Mouse (Mus musculus) ES-E14 (cell line): ENCODE measurements around the gene Tfip11. TPM values are rescaled to one million over a fixed set of nuclear protein-coding genes. Genes with fewer than 3 reads are reported as not detected.

Source experiments
- DNase-seq: peaks from one replicate; pipeline ENCODE4 v3.0.0-alpha.2; 2013; ENCODE audit warnings: low read depth, low spot score
- H3K27ac ChIP-seq: 2 replicates; pipeline ENCODE4 v1.5.1; 2012; ENCODE audit warnings: low read depth, mild to moderate bottlenecking, low read length, moderate library complexity, mixed read lengths; ENCODE audit not compliant: poor library complexity, insufficient read depth, severe bottlenecking
- H3K36me3 ChIP-seq: 2 replicates; pipeline ENCODE4 v1.6.1; 2012; ENCODE audit warnings: mild to moderate bottlenecking, low read length, moderate library complexity, mixed read lengths; ENCODE audit not compliant: control insufficient read depth, poor library complexity, insufficient read depth, severe bottlenecking
- H3K4me1 ChIP-seq, 2 experiments: fragments of 150-350 bp in 1 of 2; sonication (generic) in 1 of 2; 2 replicates each; pipeline ENCODE4 v1.6.1; 2012; ENCODE audit warnings: low read length in 2 of 2, mild to moderate bottlenecking in 1 of 2, mixed read lengths in 1 of 2; ENCODE audit not compliant: control insufficient read depth in 2 of 2, insufficient read depth in 2 of 2, poor library complexity in 1 of 2
- H3K4me3 ChIP-seq, 2 experiments: fragments of 150-350 bp in 1 of 2; sonication (generic) in 1 of 2; 2 replicates each; pipeline ENCODE4 v1.5.1; 2012; ENCODE audit warnings: low read length in 2 of 2, low read depth in 1 of 2, mild to moderate bottlenecking in 1 of 2, mixed read lengths in 1 of 2; ENCODE audit not compliant: insufficient read depth in 1 of 2, poor library complexity in 1 of 2, severe bottlenecking in 1 of 2
- H3K9ac ChIP-seq: 2 replicates; pipeline ENCODE4 v1.6.1; 2012; ENCODE audit warnings: low read depth, mild to moderate bottlenecking, low read length, mixed read lengths; ENCODE audit not compliant: poor library complexity, insufficient read depth, severe bottlenecking
- H3K9me3 ChIP-seq: fragments of 150-350 bp; sonication (generic); 2 replicates; pipeline ENCODE4 v1.6.1; 2012; ENCODE audit warnings: low read depth, mild to moderate bottlenecking, low read length; ENCODE audit not compliant: control insufficient read depth, insufficient read depth
- CHD2 ChIP-seq: IDR thresholded peaks from 2 replicates; pipeline ENCODE4 v1.6.1; 2014; ENCODE audit warnings: mild to moderate bottlenecking, low read depth, low read length, inconsistent platforms
- HCFC1 ChIP-seq: IDR thresholded peaks from 2 replicates; pipeline ENCODE4 v1.6.1; 2012; ENCODE audit warnings: low read length, inconsistent platforms, borderline replicate concordance; ENCODE audit not compliant: insufficient read depth
- MAFK ChIP-seq: IDR thresholded peaks from 2 replicates; pipeline ENCODE4 v1.6.1; 2014; ENCODE audit warnings: mild to moderate bottlenecking, low read depth, low read length, inconsistent platforms; ENCODE audit not compliant: insufficient read depth
- ZC3H11A ChIP-seq: IDR thresholded peaks from 2 replicates; pipeline ENCODE4 v1.6.1; 2012; ENCODE audit warnings: low read depth, mild to moderate bottlenecking, inconsistent platforms, low read length, borderline replicate concordance
- ZNF384 ChIP-seq: IDR thresholded peaks from 2 replicates; pipeline ENCODE4 v1.6.1; 2012; ENCODE audit warnings: low read depth, low read length, inconsistent platforms
- in situ Hi-C, 2 experiments: fragments of 600-800 bp; cut with MboI; formaldehyde crosslinking; loops; one replicate each; pipeline ENCODE4 v1.15.1; 2025; ENCODE audit warnings: low sequenced_read_pairs in 2 of 2, inconsistent platforms in 1 of 2; ENCODE audit not compliant: unreplicated experiment in 2 of 2
- total RNA-seq: library from RNA; depleted of rRNA; stranded (reverse); fragments of 300-350 nt; gene quantifications from 2 replicates; pipeline ENCODE4 v1.2.3, GENCODE M21; 2012; rRNA removed

Tfip11 gene
- 38.1 and 38.9 TPM in 2 replicates for total RNA-seq

- Histone ChIP-seq H3K4me1 (peaks cover 3 to 6% of the 10 kb centered on the region in 2 experiments; a peak in 2 of 4 replicates), H3K36me3 (peaks cover 20% of the 10 kb centered on the region), H3K27ac (no peak within 1 kb of the TSS), H3K9ac (peak within 1 kb of the TSS; percentile 96), H3K4me3 (peak within 1 kb of the TSS; percentile 88 to 97), H3K9me3 (no peaks in the 10 kb centered on the region)
- peak; percentile 92 for DNase-seq
- in situ Hi-C loops, result loop anchor here in 1 of 2 experiments (25.0 kb wide), 1 partner anchor 88 kb away; no protein-coding TSS in a partner anchor
- TF ChIP-seq HCFC1 (peak; percentile 82), ZNF384 (no peak), ZC3H11A (no peak), MAFK (no peak), CHD2 (peak; percentile 46)
Measured at GRCm38 (mm10) chr5:112325546-112326445, at the start of gene Tfip11. Tfip11 (plus strand) TSS chr5:112326358.

GRCm38 (mm10) chr5:112276907-112277348 lies 49.2 kb upstream of the Tfip11 start:
- TF ChIP-seq ZNF384 (no peak), MAFK (no peak), ZC3H11A (no peak), HCFC1 (no peak), CHD2 (peak; percentile 29; the same call in 1 of the 2 replicates)
- in situ Hi-C loops, result no loop called here
- peak overlapping the region; percentile 92 for H3K9ac ChIP-seq
- no peak for DNase-seq
- H3K36me3 ChIP-seq, result no peaks in the 10 kb centered on the region
- peaks cover 11 to 17% of the 10 kb centered on the region in 2 experiments for H3K4me1 ChIP-seq
- peak overlapping the region; percentile 37 for H3K27ac ChIP-seq
- H3K9me3 ChIP-seq, result no peaks in the 10 kb centered on the region
- peak overlapping the region; percentile 70 to 92 for H3K4me3 ChIP-seq

GRCm38 (mm10) chr5:112277906-112278470 lies 48.2 kb upstream of the Tfip11 start:
- H3K9ac ChIP-seq, result no peak overlapping the region
- H3K36me3 ChIP-seq, result no peaks in the 10 kb centered on the region
- peaks cover 11 to 23% of the 10 kb centered on the region in 2 experiments for H3K4me1 ChIP-seq
- H3K9me3 ChIP-seq, result no peaks in the 10 kb centered on the region
- no peak overlapping the region for H3K27ac ChIP-seq
- no peak for DNase-seq
- TF ChIP-seq HCFC1, result no peak
- no peak for TF ChIP-seq CHD2
- no peak for TF ChIP-seq ZNF384
- TF ChIP-seq ZC3H11A, result no peak
- TF ChIP-seq MAFK, result no peak
- H3K4me3 ChIP-seq, result peak overlapping the region in 1 of 2 experiments; percentile 70; a peak in 1 of 4 replicates
- in situ Hi-C loops, result no loop called here

GRCm38 (mm10) chr5:112279181-112280021 lies 46.8 kb upstream of the Tfip11 start:
- peaks cover 13 to 32% of the 10 kb centered on the region in 2 experiments for H3K4me1 ChIP-seq
- no peak overlapping the region for H3K9ac ChIP-seq
- no peak for DNase-seq
- H3K27ac ChIP-seq, result no peak overlapping the region
- TF ChIP-seq HCFC1 (no peak), MAFK (no peak), CHD2 (no peak), ZC3H11A (no peak), ZNF384 (no peak)
- no peaks in the 10 kb centered on the region for H3K36me3 ChIP-seq
- H3K4me3 ChIP-seq, result no peak overlapping the region
- H3K9me3 ChIP-seq, result no peaks in the 10 kb centered on the region
- in situ Hi-C loops, result no loop called here
